Mouse (Mus musculus): ENCODE results near the gene Oas1c.

DNA sequence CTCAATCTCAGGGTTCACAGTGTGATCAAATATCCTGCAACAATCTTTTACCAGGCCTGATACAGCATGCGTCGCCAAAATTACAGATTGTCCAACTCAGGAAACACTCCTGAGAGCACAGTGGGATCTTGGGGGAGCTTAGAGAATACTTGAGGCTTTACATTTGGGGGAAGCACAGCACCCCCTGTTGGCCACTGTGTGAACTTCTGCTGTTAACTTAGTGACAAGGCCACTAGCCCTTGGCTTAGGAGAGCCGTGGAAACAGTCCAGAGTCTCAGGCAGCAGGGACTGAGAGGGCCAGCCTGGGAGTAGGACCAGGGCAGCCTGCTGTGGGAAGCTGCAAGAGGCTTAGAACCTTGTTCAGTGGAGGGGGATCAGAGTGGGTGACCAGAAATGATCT lies 3.6 kb upstream of the Oas1c start:
- TF ChIP-seq CTCF (IDR thresholded peaks at IDR 0.05; ENCODE audit: borderline replicate concordance, extremely low read depth, insufficient read depth, insufficient read length) (peak; percentile 44; the same call in 1 of the 2 replicates), POLR2A (IDR thresholded peaks at IDR 0.05; ENCODE audit: borderline replicate concordance, extremely low read depth, insufficient read depth, insufficient read length, poor library complexity, severe bottlenecking) (no peak)

Measured in brain, embryonic 14.5 days (tissue).